Mouse (Mus musculus) kidney, embryonic 16.5 days (tissue): ENCODE measurements at regions not wholly inside any gene's neighbourhood (a gene's known extent, or its start where the extent isn't known, plus 50 kb on each side); places are given as distances from the start of the nearest gene placed in this dataset.
"Not testable (repeated sequence)": the region's sequence is repeated elsewhere in the genome, so short reads cannot be mapped to it uniquely, and the experiment has no call there.

ENCODE experiments used
- ATAC-seq: fragments of 200-750 bp; cut with Nextera tagmentation; 2 replicates; pipeline ENCODE4 v1.8.0; 2017; ENCODE audit warnings: moderate TSS enrichment; ENCODE audit not compliant: low FRiP score, low TSS enrichment
- H3K27ac ChIP-seq: fragments of 300-500 bp; sonication (generic); 2 replicates; pipeline ENCODE4 v1.5.1; 2014; ENCODE audit warnings: low read length
- H3K27me3 ChIP-seq: fragments of 300-500 bp; sonication (generic); 2 replicates; pipeline ENCODE4 v1.6.1; 2014; ENCODE audit warnings: low read length, control low read depth, mixed read lengths; ENCODE audit not compliant: insufficient read depth
- H3K36me3 ChIP-seq: fragments of 300-500 bp; sonication (generic); 2 replicates; pipeline ENCODE4 v1.6.1; 2014; ENCODE audit warnings: low read length, control low read depth, mixed read lengths; ENCODE audit not compliant: insufficient read depth
- H3K4me1 ChIP-seq: fragments of 300-500 bp; sonication (generic); 2 replicates; pipeline ENCODE4 v1.6.1; 2014; ENCODE audit warnings: low read length, control low read depth, mixed read lengths; ENCODE audit not compliant: insufficient read depth
- H3K4me2 ChIP-seq: fragments of 300-500 bp; sonication (generic); replicated peaks from 2 replicates; pipeline ENCODE4 v1.6.1; 2014; ENCODE audit warnings: low read depth, low read length
- H3K4me3 ChIP-seq: fragments of 300-500 bp; sonication (generic); 2 replicates; pipeline ENCODE4 v1.5.1; 2014; ENCODE audit warnings: mild to moderate bottlenecking, low read length
- H3K9ac ChIP-seq: fragments of 300-500 bp; sonication (generic); replicated peaks from 2 replicates; pipeline ENCODE4 v1.6.1; 2014; ENCODE audit warnings: low read length
- H3K9me3 ChIP-seq: fragments of 300-500 bp; sonication (generic); 2 replicates; pipeline ENCODE4 v1.6.1; 2016; ENCODE audit warnings: low read length, control low read depth
- WGBS: fragments of 180-500 bp; shearing (Covaris S2); extraction: QIAGEN DNeasy Blood & Tissue Kit; methylation state at CpG from one replicate; pipeline ENCODE4 v1.1.7; 2014; 5-methylcytosine and 5-hydroxymethylcytosine counted together

GRCm38 (mm10) chr7:83444279-83444615 is 140.5 kb upstream of the Tmc3 start:
- peak; percentile 49 for ATAC-seq
- Histone ChIP-seq H3K4me3 (no peak overlapping the region), H3K4me1 (peaks cover 31% of the 10 kb centered on the region), H3K9me3 (no peaks in the 10 kb centered on the region), H3K4me2 (no peak overlapping the region), H3K27ac (peak overlapping the region; percentile 88), H3K36me3 (no peaks in the 10 kb centered on the region), H3K27me3 (no peaks in the 10 kb centered on the region), H3K9ac (no peak overlapping the region)
- WGBS = 28% methylated on average over 1 of the region's 1 CpGs

GRCm38 (mm10) chr7:83445181-83445926 is 139.4 kb upstream of the Tmc3 start:
- Histone ChIP-seq H3K4me2 (no peak overlapping the region), H3K27ac (peak overlapping the region; percentile 88), H3K4me3 (no peak overlapping the region), H3K36me3 (no peaks in the 10 kb centered on the region), H3K27me3 (no peaks in the 10 kb centered on the region), H3K4me1 (peaks cover 31% of the 10 kb centered on the region), H3K9me3 (no peaks in the 10 kb centered on the region), H3K9ac (no peak overlapping the region)
- ATAC-seq = peak; percentile 86
- 31% methylated on average over 5 of the region's 5 CpGs for WGBS

DNA sequence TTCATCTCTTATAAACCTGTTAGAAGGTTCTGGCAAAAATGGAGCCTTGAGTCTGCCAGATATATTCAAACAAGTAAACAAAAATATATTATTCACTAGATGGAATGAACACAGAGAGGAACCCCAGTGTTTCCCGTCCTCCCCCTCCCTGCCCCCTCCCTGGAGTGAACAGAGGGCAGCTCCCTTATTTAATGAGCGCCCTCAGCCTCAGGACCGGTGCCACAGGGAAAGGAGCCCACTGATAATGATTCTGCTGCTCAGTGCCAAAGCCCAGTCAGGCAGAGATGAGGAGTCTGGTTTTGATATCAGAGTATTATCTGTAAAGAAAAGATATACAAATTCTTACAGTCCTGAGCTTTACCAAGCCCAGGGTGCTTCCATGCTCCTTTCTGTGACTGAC is 134.4 kb upstream of the Tmc3 start:
- H3K27ac ChIP-seq = no peak overlapping the region
- no peak overlapping the region for H3K4me3 ChIP-seq
- peaks cover 22% of the 10 kb centered on the region for H3K4me1 ChIP-seq
- no peaks in the 10 kb centered on the region for H3K27me3 ChIP-seq
- no peak for ATAC-seq
- H3K9me3 ChIP-seq = no peaks in the 10 kb centered on the region
- WGBS = 65% methylated on average over 3 of the region's 3 CpGs
- H3K4me2 ChIP-seq = no peak overlapping the region
- no peaks in the 10 kb centered on the region for H3K36me3 ChIP-seq
- H3K9ac ChIP-seq = no peak overlapping the region

- ATAC-seq = peak; percentile 51; the same call in 1 of the 2 replicates
Measured at GRCm38 (mm10) chr7:83452309-83452708, 132.4 kb upstream of the Tmc3 start.

DNA sequence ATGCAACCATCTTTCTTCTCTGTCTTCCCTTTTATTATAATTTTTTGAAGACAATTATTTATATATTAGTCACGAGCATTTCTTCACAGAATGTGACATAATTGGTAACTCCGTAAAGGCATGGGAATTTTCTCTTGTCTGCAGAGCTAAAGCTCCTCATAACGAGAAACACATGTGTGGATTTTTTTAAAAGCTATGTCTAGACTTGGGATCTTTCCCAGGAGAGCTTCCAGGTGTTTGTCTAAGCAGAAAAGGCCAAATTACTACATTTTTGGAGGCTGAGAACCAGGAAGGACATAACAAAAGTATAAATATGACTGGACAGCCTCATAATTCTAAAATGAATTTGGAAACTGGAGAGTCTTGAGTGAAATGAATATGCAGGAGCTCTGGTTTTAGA is 125.2 kb upstream of the Tmc3 start:
- Histone ChIP-seq H3K36me3 (no peaks in the 10 kb centered on the region), H3K4me1 (no peaks in the 10 kb centered on the region), H3K27ac (no peak overlapping the region), H3K27me3 (no peaks in the 10 kb centered on the region), H3K9ac (no peak overlapping the region), H3K9me3 (no peaks in the 10 kb centered on the region), H3K4me2 (no peak overlapping the region), H3K4me3 (no peak overlapping the region)
- 55% methylated on average over 3 of the region's 3 CpGs for WGBS
- ATAC-seq = no peak

More at GRCm38 (mm10) chr7:83452309-83452708, 132.4 kb upstream of the Tmc3 start:
- H3K4me3 ChIP-seq = no peak overlapping the region
- WGBS = 6% methylated on average over 7 of the region's 7 CpGs
- H3K9ac ChIP-seq = no peak overlapping the region
- H3K4me1 ChIP-seq = peaks cover 16% of the 10 kb centered on the region
- H3K36me3 ChIP-seq = no peaks in the 10 kb centered on the region
- no peaks in the 10 kb centered on the region for H3K9me3 ChIP-seq
- H3K4me2 ChIP-seq = peak overlapping the region; percentile 2; the same call in 1 of the 2 replicates
- no peaks in the 10 kb centered on the region for H3K27me3 ChIP-seq
- no peak overlapping the region for H3K27ac ChIP-seq

GRCm38 (mm10) chr7:83467006-83467405 is 117.7 kb upstream of the Tmc3 start:
- Histone ChIP-seq H3K9ac (no peak overlapping the region), H3K4me1 (no peaks in the 10 kb centered on the region), H3K9me3 (no peaks in the 10 kb centered on the region), H3K36me3 (no peaks in the 10 kb centered on the region), H3K4me3 (no peak overlapping the region), H3K27ac (no peak overlapping the region), H3K4me2 (no peak overlapping the region), H3K27me3 (no peaks in the 10 kb centered on the region)
- ATAC-seq = no peak
- WGBS = 71% methylated on average over 8 of the region's 8 CpGs

- not testable (repeated sequence) for H3K4me1 ChIP-seq, H3K9me3 ChIP-seq, H3K4me2 ChIP-seq, H3K4me3 ChIP-seq, H3K27ac ChIP-seq, H3K36me3 ChIP-seq, ATAC-seq, H3K9ac ChIP-seq, H3K27me3 ChIP-seq
- WGBS = 94% methylated on average over 4 of the region's 4 CpGs
Measured at GRCm38 (mm10) chr7:83469856-83470255, 114.9 kb upstream of the Tmc3 start.

GRCm38 (mm10) chr7:83471111-83471510 is 113.6 kb upstream of the Tmc3 start:
- WGBS = 85% methylated on average over 2 of the region's 2 CpGs
- Histone ChIP-seq H3K4me2 (no peak overlapping the region), H3K9ac (no peak overlapping the region), H3K36me3 (no peaks in the 10 kb centered on the region), H3K4me3 (no peak overlapping the region), H3K27ac (no peak overlapping the region), H3K27me3 (no peaks in the 10 kb centered on the region), H3K9me3 (no peaks in the 10 kb centered on the region), H3K4me1 (peaks cover 7% of the 10 kb centered on the region; the same call in 1 of the 2 replicates)
- no peak for ATAC-seq

DNA sequence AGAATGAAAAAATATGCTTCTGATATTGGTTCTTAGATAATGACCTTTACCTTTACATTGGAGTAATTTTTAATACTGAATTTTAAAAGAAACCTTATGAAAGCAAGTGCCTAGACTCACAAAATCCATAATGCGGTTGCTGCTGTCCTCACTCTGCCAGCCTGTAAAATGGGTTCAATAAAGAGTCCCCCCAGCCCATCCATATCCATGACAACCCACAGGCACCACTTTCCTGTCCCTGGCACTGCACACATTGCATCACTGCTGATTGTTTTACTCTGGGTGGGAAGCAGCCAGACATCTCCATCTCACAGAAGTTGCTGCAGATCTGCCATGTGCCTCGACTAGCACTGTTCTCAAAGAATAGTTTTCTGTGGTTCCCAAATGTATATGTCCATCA is 110.3 kb upstream of the Tmc3 start:
- H3K27me3 ChIP-seq = no peaks in the 10 kb centered on the region
- no peaks in the 10 kb centered on the region for H3K36me3 ChIP-seq
- no peak overlapping the region for H3K4me2 ChIP-seq
- H3K27ac ChIP-seq = no peak overlapping the region
- H3K4me3 ChIP-seq = no peak overlapping the region
- peaks cover 14% of the 10 kb centered on the region; the same call in 1 of the 2 replicates for H3K4me1 ChIP-seq
- ATAC-seq = no peak
- 90% methylated on average over 2 of the region's 2 CpGs for WGBS
- no peak overlapping the region for H3K9ac ChIP-seq
- H3K9me3 ChIP-seq = no peaks in the 10 kb centered on the region

DNA sequence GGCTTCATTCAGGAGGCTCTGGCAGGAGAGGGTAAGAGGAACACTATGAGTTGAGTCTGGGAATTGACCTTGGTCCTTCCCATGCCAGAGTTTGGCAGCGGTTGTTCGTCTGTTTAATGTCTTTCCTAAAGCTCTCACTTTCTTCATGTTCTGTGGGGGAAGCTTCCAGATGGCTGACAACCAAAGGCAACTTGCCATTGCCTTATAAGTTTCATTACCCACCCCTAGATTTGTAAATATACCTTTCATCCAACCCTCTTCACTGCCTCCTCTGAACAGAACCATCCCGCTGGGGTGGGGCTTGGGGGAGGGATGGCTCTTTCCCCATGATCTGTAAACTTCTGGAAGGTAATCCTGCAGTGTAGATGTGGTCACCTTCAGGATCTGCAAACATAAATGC is 109.7 kb upstream of the Tmc3 start:
- Histone ChIP-seq H3K4me3 (no peak overlapping the region), H3K27ac (no peak overlapping the region), H3K36me3 (no peaks in the 10 kb centered on the region), H3K9ac (no peak overlapping the region), H3K9me3 (no peaks in the 10 kb centered on the region), H3K27me3 (no peaks in the 10 kb centered on the region), H3K4me1 (peaks cover 14% of the 10 kb centered on the region; the same call in 1 of the 2 replicates), H3K4me2 (no peak overlapping the region)
- 54% methylated on average over 3 of the region's 3 CpGs for WGBS
- ATAC-seq = no peak
